Mouse (Mus musculus) embryonic facial prominence, embryonic 11.5 days (tissue): ENCODE results near the gene Rnf207. TPM values are rescaled to one million over a fixed set of nuclear protein-coding genes. Genes with fewer than 3 reads are reported as not detected.
A peak's percentile ranks its signal among the peaks of the same experiment; 100 is the strongest.

Source experiments
- ATAC-seq: fragments of 200-750 bp; cut with Nextera tagmentation; replicated peaks from 2 replicates; pipeline ENCODE4 v1.8.0; 2017; ENCODE audit warnings: low read depth; ENCODE audit not compliant: insufficient number of reproducible peaks, low FRiP score, low TSS enrichment
- DNase-seq: peaks from one replicate; pipeline ENCODE4 v3.0.0-alpha.2; 2015; ENCODE audit warnings: low spot score
- H3K27ac ChIP-seq: fragments of 300-500 bp; sonication (generic); replicated peaks from 2 replicates; pipeline ENCODE4 v1.5.1; 2014; ENCODE audit warnings: mild to moderate bottlenecking, low read depth, low read length, control low read depth
- H3K27me3 ChIP-seq: fragments of 300-500 bp; sonication (generic); 2 replicates; pipeline ENCODE4 v1.6.1; 2014; ENCODE audit warnings: mild to moderate bottlenecking, low read length, moderate library complexity, mixed read lengths; ENCODE audit not compliant: control insufficient read depth, insufficient read depth
- H3K36me3 ChIP-seq: fragments of 300-500 bp; sonication (generic); replicated peaks from 2 replicates; pipeline ENCODE4 v1.6.1; 2014; ENCODE audit warnings: low read depth, mild to moderate bottlenecking, low read length, moderate library complexity, mixed read lengths; ENCODE audit not compliant: control insufficient read depth, insufficient read depth
- H3K4me1 ChIP-seq: fragments of 300-500 bp; sonication (generic); 2 replicates; pipeline ENCODE4 v1.6.1; 2014; ENCODE audit warnings: low read length, mixed read lengths; ENCODE audit not compliant: control insufficient read depth, insufficient read depth
- H3K4me2 ChIP-seq: fragments of 300-500 bp; sonication (generic); 2 replicates; pipeline ENCODE4 v1.6.1; 2014; ENCODE audit warnings: low read depth, mild to moderate bottlenecking, control low read depth, low read length, moderate library complexity
- H3K4me3 ChIP-seq: fragments of 300-500 bp; sonication (generic); 2 replicates; pipeline ENCODE4 v1.5.1; 2014; ENCODE audit warnings: low read depth, low read length, control low read depth
- H3K9ac ChIP-seq: fragments of 300-500 bp; sonication (generic); replicated peaks from 2 replicates; pipeline ENCODE4 v1.6.1; 2014; ENCODE audit warnings: mild to moderate bottlenecking, control low read depth, low read length
- H3K9me3 ChIP-seq: fragments of 300-500 bp; sonication (generic); replicated peaks from 2 replicates; pipeline ENCODE4 v1.6.1; 2016; ENCODE audit warnings: mild to moderate bottlenecking, low read length, inconsistent platforms, mixed read lengths; ENCODE audit not compliant: control insufficient read depth
- WGBS: fragments of 180-500 bp; shearing (Covaris S2); extraction: QIAGEN DNeasy Blood & Tissue Kit; methylation state at CpG from one replicate; pipeline ENCODE4 v1.1.7; 2014; 5-methylcytosine and 5-hydroxymethylcytosine counted together
- polyA plus RNA-seq: library from polyadenylated mRNA; unstranded; fragments of >200 nt; fragmentation: Nextera tagmentation; extraction: Ambion mirVana; gene quantifications from 2 replicates; pipeline ENCODE4 v1.2.1, GENCODE M21; 2014

Rnf207 gene
- polyA plus RNA-seq, 1 experiment from 2014 or later: 0.41 TPM

GRCm38 (mm10) chr4:152325574-152326411 lies 7.0 kb upstream of the Rnf207 start, which contains the start of gene Rpl22:
Gene Rpl22 (plus strand): TSS chr4:152325742.
- Histone ChIP-seq H3K4me1 (0 out of 2 replicates have a peak, but pooled peaks cover 3% of the 10 kb centered on the region), H3K27ac (peak within 1 kb of the TSS; percentile 59; the same call in 1 of the 2 replicates), H3K4me2 (peak within 1 kb of the TSS; percentile 65), H3K36me3 (peaks cover 11% of the 10 kb centered on the region), H3K9ac (peak within 1 kb of the TSS; percentile 97), H3K4me3 (peak within 1 kb of the TSS; percentile 99), H3K27me3 (no peaks in the 10 kb centered on the region), H3K9me3 (no peaks in the 10 kb centered on the region)
- DNase-seq (peak; percentile 97), ATAC-seq (peak; percentile 92)
- under 1% methylated on average over 70 of the region's 70 CpGs for WGBS

DNA sequence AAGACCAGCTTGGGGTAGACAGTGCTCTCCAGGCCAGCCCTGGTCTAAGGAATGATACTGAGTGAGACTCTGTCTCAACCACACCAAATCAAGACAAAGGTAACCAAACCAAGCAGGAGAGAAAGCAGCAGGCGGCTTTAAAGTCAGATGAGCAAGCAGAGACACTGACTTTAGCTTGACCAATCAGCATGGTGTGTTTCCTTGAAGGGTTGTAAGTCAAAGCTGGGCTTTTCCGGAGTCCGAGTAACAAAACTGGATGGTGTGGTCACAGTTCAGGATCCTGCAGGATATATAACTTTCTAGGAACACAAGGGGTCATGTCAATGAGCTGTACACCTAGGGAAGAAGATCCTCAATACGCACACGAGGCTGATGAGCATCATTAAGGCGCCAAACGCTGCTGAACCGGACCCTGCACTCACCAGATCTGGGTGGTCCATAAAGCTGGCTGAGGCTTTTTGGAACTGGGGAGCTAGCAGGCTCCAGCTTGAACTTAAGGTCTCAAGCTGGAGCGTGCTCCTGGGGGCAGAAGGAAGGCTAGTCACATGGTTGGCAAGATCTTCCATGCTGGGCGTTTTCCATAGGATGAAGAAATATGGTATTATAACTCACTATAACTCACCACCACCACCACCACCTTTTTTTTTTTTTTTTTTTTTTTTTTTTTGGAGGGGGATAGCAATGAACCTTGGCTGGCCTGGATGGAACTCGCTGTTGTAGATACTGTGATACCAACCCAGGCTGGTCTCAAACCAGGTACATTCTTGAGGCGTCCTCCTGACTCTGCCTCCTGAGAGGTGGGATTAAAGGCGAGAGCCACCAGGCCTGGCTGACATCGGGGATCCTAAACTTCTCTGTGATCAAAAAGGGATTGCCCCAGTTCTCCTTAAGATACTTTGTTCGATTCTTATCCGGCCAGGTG lies 6.1 kb upstream of the Rnf207 start:
- peaks cover 4% of the 10 kb centered on the region for H3K36me3 ChIP-seq
- ATAC-seq: peak; percentile 17; the same call in 1 of the 2 replicates
- peak overlapping the region; percentile 99 for H3K4me3 ChIP-seq
- H3K4me1 ChIP-seq: 0 out of 2 replicates have a peak, but pooled peaks cover 3% of the 10 kb centered on the region
- H3K4me2 ChIP-seq: no peak overlapping the region
- H3K27ac ChIP-seq: no peak overlapping the region
- peak overlapping the region; percentile 47 for H3K9ac ChIP-seq
- 56% methylated on average over 16 of the region's 16 CpGs for WGBS
- DNase-seq: no peak
- H3K27me3 ChIP-seq: no peaks in the 10 kb centered on the region
- H3K9me3 ChIP-seq: no peaks in the 10 kb centered on the region

DNA sequence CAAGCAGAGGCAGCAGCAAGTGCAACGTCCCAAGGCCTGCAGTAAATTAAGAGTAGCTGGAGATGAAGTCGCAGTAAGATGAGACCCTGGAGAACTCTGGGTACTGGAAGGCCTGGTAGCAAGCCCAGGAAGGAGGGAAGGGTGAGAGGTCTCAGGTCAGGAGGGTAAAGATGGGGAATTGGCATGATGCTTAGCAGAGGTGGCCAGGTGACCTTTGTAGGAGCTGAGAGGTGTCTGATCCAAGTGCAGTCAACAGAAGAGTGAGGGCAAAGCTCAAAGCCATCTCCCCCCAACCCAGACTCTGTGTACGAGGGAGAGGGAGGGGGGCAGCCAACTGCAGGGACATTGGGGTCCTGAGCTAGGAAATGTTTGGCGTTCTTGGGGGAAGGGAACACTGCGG lies 2.7 kb upstream of the Rnf207 start:
- no peaks in the 10 kb centered on the region for H3K4me1 ChIP-seq
- peaks cover 16% of the 10 kb centered on the region for H3K27me3 ChIP-seq
- H3K36me3 ChIP-seq: no peaks in the 10 kb centered on the region
- ATAC-seq: no peak
- H3K27ac ChIP-seq: no peak overlapping the region
- no peak overlapping the region for H3K9ac ChIP-seq
- no peak for DNase-seq
- H3K4me2 ChIP-seq: no peak overlapping the region
- no peak overlapping the region for H3K4me3 ChIP-seq
- H3K9me3 ChIP-seq: no peaks in the 10 kb centered on the region
- WGBS: 55% methylated on average over 5 of the region's 5 CpGs

DNA sequence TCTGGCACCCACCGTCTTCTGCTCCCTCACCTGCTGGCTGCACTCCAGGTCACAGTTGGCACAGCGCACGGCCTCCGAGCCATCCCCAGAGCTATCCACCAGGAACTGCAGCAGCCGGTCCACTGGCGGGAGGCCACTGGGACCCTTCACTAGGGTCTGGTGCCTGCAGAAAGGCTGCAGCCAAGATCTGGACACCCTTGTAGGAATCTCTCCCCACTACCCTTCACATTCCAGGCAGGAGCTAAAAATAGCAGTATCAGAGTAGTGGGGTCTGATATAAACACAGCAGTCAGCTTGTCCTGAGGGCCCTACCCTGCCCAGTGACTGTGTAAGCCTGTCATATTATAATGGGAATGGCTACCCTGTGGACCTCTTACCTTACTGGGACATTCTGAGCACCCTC lies 1.2 kb downstream of the Rnf207 start:
- no peak overlapping the region for H3K4me3 ChIP-seq
- H3K4me2 ChIP-seq: no peak overlapping the region
- 83% methylated on average over 6 of the region's 6 CpGs for WGBS
- H3K27me3 ChIP-seq: peaks cover 51% of the 10 kb centered on the region
- no peak for ATAC-seq
- no peak for DNase-seq
- H3K4me1 ChIP-seq: peaks cover 8% of the 10 kb centered on the region; the same call in 1 of the 2 replicates
- no peaks in the 10 kb centered on the region for H3K9me3 ChIP-seq
- H3K36me3 ChIP-seq: no peaks in the 10 kb centered on the region
- H3K27ac ChIP-seq: no peak overlapping the region
- no peak overlapping the region for H3K9ac ChIP-seq

- no peak for ATAC-seq
- H3K9ac ChIP-seq: no peak overlapping the region
- H3K27ac ChIP-seq: no peak overlapping the region
- peaks cover 66% of the 10 kb centered on the region for H3K27me3 ChIP-seq
- peak; percentile 43 for DNase-seq
- no peaks in the 10 kb centered on the region for H3K36me3 ChIP-seq
- no peaks in the 10 kb centered on the region for H3K9me3 ChIP-seq
- 2% methylated on average over 43 of the region's 43 CpGs for WGBS
- peak overlapping the region; percentile 38 for H3K4me2 ChIP-seq
- H3K4me3 ChIP-seq: peak overlapping the region; percentile 26
- peaks cover 8% of the 10 kb centered on the region; the same call in 1 of the 2 replicates for H3K4me1 ChIP-seq
These were observed 3.1 kb downstream of the Rnf207 start for GRCm38 (mm10) chr4:152315498-152316213.

DNA sequence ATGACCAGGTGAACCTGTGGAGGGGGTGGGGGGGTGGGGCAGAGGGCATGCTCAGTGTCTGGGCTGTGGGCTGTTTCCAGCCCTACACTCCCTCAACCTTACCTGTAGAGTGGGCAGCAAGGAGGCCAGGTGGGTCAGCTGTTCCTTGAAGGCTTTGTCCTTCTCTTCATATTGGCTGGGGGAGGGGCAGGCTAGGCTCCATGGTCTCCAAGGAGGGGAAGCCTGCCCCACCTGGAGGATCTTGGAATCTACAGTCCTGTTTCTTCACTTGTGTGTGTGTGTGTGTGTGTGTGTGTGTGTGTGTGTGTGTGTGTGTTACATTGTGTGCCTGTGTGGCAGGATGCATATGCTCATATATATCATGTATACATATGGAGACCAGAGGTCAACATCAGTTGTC lies 4.9 kb downstream of the Rnf207 start:
- peaks cover 8% of the 10 kb centered on the region; the same call in 1 of the 2 replicates for H3K4me1 ChIP-seq

GRCm38 (mm10) chr4:152313211-152313632 lies 5.6 kb downstream of the Rnf207 start:
- H3K36me3 ChIP-seq: no peaks in the 10 kb centered on the region
- H3K4me3 ChIP-seq: peak overlapping the region; percentile 23
- H3K9me3 ChIP-seq: no peaks in the 10 kb centered on the region
- peak overlapping the region; percentile 54 for H3K4me2 ChIP-seq
- peaks cover 63% of the 10 kb centered on the region for H3K27me3 ChIP-seq
- peaks cover 8% of the 10 kb centered on the region; the same call in 1 of the 2 replicates for H3K4me1 ChIP-seq
- DNase-seq (peak; percentile 46), ATAC-seq (peak; percentile 46)
- under 1% methylated on average over 29 of the region's 29 CpGs for whole genome bisulfite sequencing
- H3K27ac ChIP-seq: no peak overlapping the region
- peak overlapping the region; percentile 47 for H3K9ac ChIP-seq

More for the DNA sequence above, 4.9 kb downstream of the Rnf207 start:
- H3K9me3 ChIP-seq: no peaks in the 10 kb centered on the region
- ATAC-seq: no peak
- peak overlapping the region; percentile 23; the same call in 1 of the 2 replicates for H3K4me3 ChIP-seq
- H3K27ac ChIP-seq: no peak overlapping the region
- no peak overlapping the region for H3K9ac ChIP-seq
- H3K4me2 ChIP-seq: no peak overlapping the region
- peaks cover 66% of the 10 kb centered on the region for H3K27me3 ChIP-seq
- peak; percentile 66 for DNase-seq
- H3K36me3 ChIP-seq: no peaks in the 10 kb centered on the region
